Mouse (Mus musculus) embryonic fibroblast, embryonic 13.5 days (primary cell): ENCODE data around the gene Ier2.

ENCODE experiments used
- CTCF ChIP-seq: IDR thresholded peaks from 2 replicates; pipeline ENCODE4 v1.5.1; 2011; ENCODE audit warnings: mild to moderate bottlenecking, control low read depth, low read length, moderate library complexity, borderline replicate concordance; ENCODE audit not compliant: insufficient read depth
- POLR2A ChIP-seq: IDR thresholded peaks from 2 replicates; pipeline ENCODE4 v1.6.1; 2011; ENCODE audit warnings: low read depth, mild to moderate bottlenecking, control low read depth, low read length, moderate library complexity

DNA sequence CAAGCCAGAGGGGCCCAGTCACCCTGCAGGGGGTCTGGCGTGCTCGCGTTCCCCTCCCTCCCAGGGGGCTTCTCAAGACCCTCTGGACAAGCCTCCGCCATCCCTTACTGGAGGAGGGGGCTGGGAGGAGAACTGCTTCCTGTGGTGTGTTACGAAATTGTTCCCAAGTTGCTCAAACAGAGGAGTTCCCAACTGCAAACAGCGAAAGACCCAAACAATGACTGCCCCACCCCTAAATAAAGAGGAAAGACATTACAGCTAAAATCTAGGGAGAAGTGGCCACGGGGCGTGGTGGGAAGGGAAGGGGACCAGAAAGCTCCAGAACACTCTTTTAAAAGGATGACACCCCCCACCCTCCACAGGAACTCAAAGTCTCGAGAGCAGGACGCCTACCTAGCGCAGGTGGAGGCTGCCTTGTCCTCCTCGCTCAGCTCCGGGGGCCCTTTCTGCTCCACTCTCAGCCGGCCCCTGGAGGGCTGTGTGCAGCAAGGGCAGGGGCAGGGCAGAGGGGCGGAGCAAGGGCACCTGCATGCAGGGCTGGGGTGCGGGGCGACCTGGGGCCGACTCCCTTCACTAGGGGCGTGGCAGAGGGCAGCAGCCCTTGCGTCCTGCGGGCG lies 44.7 kb upstream of the Ier2 start:
- TF ChIP-seq POLR2A (no peak), CTCF (no peak)
